Mouse (Mus musculus) CD4-positive naive resting alpha-beta T cell, adult 57 days (primary cell): ENCODE measurements around the gene C1qtnf4. TPM values are rescaled to one million over a fixed set of nuclear protein-coding genes. Genes with fewer than 3 reads are reported as not detected.

Source experiments
- total RNA-seq: library from RNA; stranded (reverse); gene quantifications from one replicate; pipeline ENCODE4 v1.2.4, GENCODE M21; 2023

The C1qtnf4 gene
- 1.5 TPM for total RNA-seq

GRCm38 (mm10) chr2:90885218-90886041 is at the start of gene C1qtnf4:
Gene C1qtnf4, plus strand, starts transcription at chr2:90885860.

GRCm38 (mm10) chr2:90846955-90847680 is 38.5 kb upstream of the C1qtnf4 start, which contains the start of gene Mtch2:
Gene Mtch2, plus strand, starts transcription at chr2:90847155.

GRCm38 (mm10) chr2:90904076-90904855 is 18.6 kb downstream of the C1qtnf4 start, which contains the start of the genes Kbtbd4 and Ndufs3:
Gene Kbtbd4, plus strand, starts transcription at chr2:90904740.
Gene Ndufs3, minus strand, starts transcription at chr2:90904827.

Other genes starting within 250 kb of the C1qtnf4 start
- gene Nup160, start 208.6 kb upstream of the C1qtnf4 start, total RNA-seq: 57.0 TPM
- 277 TPM for gene Fnbp4, start 140.5 kb upstream of the C1qtnf4 start, total RNA-seq
- not detected for gene Agbl2, start 103.1 kb upstream of the C1qtnf4 start, total RNA-seq
- gene Mtch2, start 38.7 kb upstream of the C1qtnf4 start, total RNA-seq: 65.3 TPM
- gene Kbtbd4, start 18.9 kb downstream of the C1qtnf4 start, total RNA-seq: 33.1 TPM
- gene Ndufs3, start 19.0 kb downstream of the C1qtnf4 start, total RNA-seq: 129 TPM
- gene Celf1, start 54.5 kb downstream of the C1qtnf4 start, total RNA-seq: 115 TPM
- gene Rapsn, start 149.8 kb downstream of the C1qtnf4 start, total RNA-seq: 0.41 TPM
- gene Psmc3, start 168.1 kb downstream of the C1qtnf4 start, total RNA-seq: 134 TPM
- gene Slc39a13, start 184.6 kb downstream of the C1qtnf4 start, total RNA-seq: 24.6 TPM
- 7.2 TPM for gene Spi1, start 196.5 kb downstream of the C1qtnf4 start, total RNA-seq
- 0.15 TPM for gene Mybpc3, start 232.3 kb downstream of the C1qtnf4 start, total RNA-seq